Comparison of ENCODE assay signal across 9 mouse cellular contexts in the genomic region with DNA sequence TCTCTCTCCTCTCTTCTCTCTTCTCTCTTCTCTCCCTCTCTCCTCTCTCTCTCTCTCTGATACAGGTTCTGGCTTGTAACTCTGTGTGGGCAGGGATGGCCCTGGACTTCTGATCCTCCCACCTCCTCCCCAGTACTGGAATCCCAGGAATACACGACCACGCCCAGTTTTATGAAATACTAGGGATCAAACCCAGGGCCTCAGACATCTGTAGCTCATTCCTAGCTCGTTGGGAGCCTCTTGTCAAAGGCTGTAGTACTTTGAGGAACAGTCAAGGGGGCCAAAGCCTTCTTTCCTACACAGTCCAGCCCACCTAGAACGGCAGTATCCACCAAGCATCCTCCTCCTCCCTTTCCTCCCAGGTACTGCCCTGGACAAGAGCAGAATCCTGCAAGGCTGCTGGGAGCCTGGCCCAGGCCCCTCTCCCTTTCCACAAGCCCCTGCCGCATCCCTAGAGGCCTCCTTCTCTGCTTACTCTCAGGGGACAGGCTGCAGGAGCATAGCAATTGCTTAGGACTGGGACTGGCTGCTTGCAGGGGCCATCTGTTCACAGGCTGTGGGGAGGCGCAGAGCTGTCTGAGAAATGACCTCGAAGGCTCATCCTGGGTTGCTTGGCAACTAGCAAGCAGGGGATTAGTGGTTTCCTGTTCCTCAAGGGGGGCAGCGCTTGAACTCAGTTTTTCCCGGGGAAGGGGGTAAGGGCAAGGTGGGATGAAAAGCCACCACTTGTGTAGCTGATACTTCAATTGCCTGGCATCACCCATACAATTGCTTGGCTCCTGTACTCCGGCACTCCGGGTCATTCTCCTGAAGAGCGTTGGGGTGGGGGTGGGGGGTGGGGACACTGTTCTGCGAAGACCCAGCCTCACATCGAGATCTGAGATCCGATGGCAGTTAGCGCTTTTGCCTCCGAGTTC. TPM values are rescaled to one million over a fixed set of nuclear protein-coding genes. Genes with fewer than 3 reads are reported as not detected.
A peak's percentile ranks its signal among the peaks of the same experiment; 100 is the strongest.
DNase-seq lines count a peak whose midpoint lies in the region; ATAC-seq lines count a peak whose summit lies in the region.
"Had no signal": no experiment of that assay in that cellular context is flagged by ENCODE, and none has a peak within 500 bp of the region (broad histone marks: within the 10 kb centered on the region; RNA-seq: fewer than 3 reads in every experiment).

No protein-coding gene starts in this region.

- DNase-seq in kidney, postnatal 4 days: peak; percentile 40 to 52
- no peak for DNase-seq in kidney, adult 11 months
- peak; percentile 82 for DNase-seq in brain, adult 2 months (ENCODE audit: low read depth, low spot score)
- DNase-seq in right cerebral cortex, postnatal 36 days (ENCODE audit: low spot score in 2 of 2): no peak
- DNase-seq in testis, postnatal 10 days (ENCODE audit: low spot score): no peak

- peak overlapping the region; percentile 21 for H3K4me3 ChIP-seq in embryonic facial prominence, embryonic 15.5 days (replicated peaks)
- peak overlapping the region; percentile 4 for H3K4me3 ChIP-seq in intestine, embryonic 15.5 days (replicated peaks)
- H3K4me3 ChIP-seq in neural tube, embryonic 13.5 days: 0 out of 2 replicates have a peak overlapping the region, but pooled peaks have one; percentile 8

- H3K36me3 ChIP-seq in embryonic facial prominence, embryonic 15.5 days: no peaks in the 10 kb centered on the region
- no peaks in the 10 kb centered on the region for H3K36me3 ChIP-seq in intestine, embryonic 15.5 days
- no peaks in the 10 kb centered on the region for H3K36me3 ChIP-seq in neural tube, embryonic 13.5 days

- H3K4me2 ChIP-seq in embryonic facial prominence, embryonic 15.5 days (replicated peaks): peak overlapping the region; percentile 46
- H3K4me2 ChIP-seq in intestine, embryonic 15.5 days (replicated peaks): peak overlapping the region; percentile 59
- peak overlapping the region; percentile 49 for H3K4me2 ChIP-seq in neural tube, embryonic 13.5 days

- H3K9me3 ChIP-seq in embryonic facial prominence, embryonic 15.5 days (replicated peaks): no peaks in the 10 kb centered on the region
- H3K9me3 ChIP-seq in intestine, embryonic 15.5 days: no peaks in the 10 kb centered on the region
- no peaks in the 10 kb centered on the region for H3K9me3 ChIP-seq in neural tube, embryonic 13.5 days

- ATAC-seq in embryonic facial prominence, embryonic 15.5 days (ENCODE audit: insufficient number of reproducible peaks, low FRiP score, low TSS enrichment, low read depth): peak; percentile 87
- peak; percentile 89 for ATAC-seq in intestine, embryonic 15.5 days
- ATAC-seq in neural tube, embryonic 13.5 days (ENCODE audit: low read depth): peak; percentile 95

- H3K9ac ChIP-seq in embryonic facial prominence, embryonic 15.5 days: no peak overlapping the region
- H3K9ac ChIP-seq in intestine, embryonic 15.5 days: no peak overlapping the region
- H3K9ac ChIP-seq in neural tube, embryonic 13.5 days: peak overlapping the region; percentile 55

- 4% methylated on average over 17 of the region's 17 CpGs for WGBS in embryonic facial prominence, embryonic 15.5 days
- 4% methylated on average over 17 of the region's 17 CpGs for WGBS in intestine, embryonic 15.5 days
- 10% methylated on average over 17 of the region's 17 CpGs for WGBS in neural tube, embryonic 13.5 days

- H3K27ac ChIP-seq in embryonic facial prominence, embryonic 15.5 days (replicated peaks): peak overlapping the region; percentile 83
- H3K27ac ChIP-seq in intestine, embryonic 15.5 days: peak overlapping the region; percentile 92
- peak overlapping the region; percentile 85 for H3K27ac ChIP-seq in neural tube, embryonic 13.5 days (replicated peaks)

- H3K27me3 ChIP-seq in embryonic facial prominence, embryonic 15.5 days: no peaks in the 10 kb centered on the region
- H3K27me3 ChIP-seq in intestine, embryonic 15.5 days (replicated peaks): no peaks in the 10 kb centered on the region
- no peaks in the 10 kb centered on the region for H3K27me3 ChIP-seq in neural tube, embryonic 13.5 days

- peaks cover 37% of the 10 kb centered on the region for H3K4me1 ChIP-seq in embryonic facial prominence, embryonic 15.5 days
- peaks cover 30% of the 10 kb centered on the region for H3K4me1 ChIP-seq in intestine, embryonic 15.5 days (replicated peaks)
- H3K4me1 ChIP-seq in neural tube, embryonic 13.5 days (replicated peaks): peaks cover 26% of the 10 kb centered on the region

RNA-seq across cellular contexts. Expression of gene Tent5b, which starts 40.2 kb away (rescaled TPM):
- polyA plus RNA-seq in embryonic facial prominence, embryonic 15.5 days (2015; fragmentation: Nextera tagmentation; extraction: Ambion mirVana): 9.7 and 11.2 TPM in 2 replicates
- 0.82 and 0.94 TPM in 2 replicates for polyA plus RNA-seq in intestine, embryonic 15.5 days (2015; fragmentation: Nextera tagmentation; extraction: Ambion mirVana)
- polyA plus RNA-seq in neural tube, embryonic 13.5 days (2015; fragmentation: Nextera tagmentation; extraction: Ambion mirVana): 0.14 and 0.33 TPM in 2 replicates

RNA-seq across cellular contexts. Expression of gene Trnp1, which starts 58.6 kb away (rescaled TPM):
- polyA plus RNA-seq in embryonic facial prominence, embryonic 15.5 days (2015; fragmentation: Nextera tagmentation; extraction: Ambion mirVana): 8.0 and 9.1 TPM in 2 replicates
- 1.6 and 1.7 TPM in 2 replicates for polyA plus RNA-seq in intestine, embryonic 15.5 days (2015; fragmentation: Nextera tagmentation; extraction: Ambion mirVana)
- 5.0 and 6.7 TPM in 2 replicates for polyA plus RNA-seq in neural tube, embryonic 13.5 days (2015; fragmentation: Nextera tagmentation; extraction: Ambion mirVana)
- polyA plus RNA-seq: liver, embryonic 16.5 days had no signal

Comparison
In these comparisons a context has a peak if more than half of its experiments do, and no peak if none do; other contexts are left out.
1. DNase-seq: peak in kidney, postnatal 4 days (2 of 2) and brain, adult 2 months (single experiment); none in kidney, adult 11 months (single experiment), right cerebral cortex, postnatal 36 days (0 of 2) and testis, postnatal 10 days (single experiment).
2. Peak in every context shown above with its lines, with median percentiles within 50 percentile points of each other: ATAC-seq, H3K27ac ChIP-seq, H3K4me2 ChIP-seq and H3K4me3 ChIP-seq.